20 mouse cellular contexts compared by ENCODE assay signal in genomic region chr15:97050011-97050410, GRCm38 (mm10). TPM values are rescaled to one million over a fixed set of nuclear protein-coding genes. Genes with fewer than 3 reads are reported as not detected.
DNase-seq lines count a peak whose midpoint lies in the region; ATAC-seq and TF ChIP-seq lines count a peak whose summit lies in the region.
"Had no signal": no experiment of that assay in that cellular context is flagged by ENCODE, and none has a peak within 500 bp of the region (broad histone marks: within the 10 kb centered on the region; RNA-seq: fewer than 3 reads in every experiment).

No protein-coding gene starts in this region.

- TF ChIP-seq POLR2A in cerebellum, adult 2 months (IDR thresholded peaks at IDR 0.05; ENCODE audit: borderline replicate concordance, insufficient read depth, low read length), result no peak

- no peak for DNase-seq in forebrain, embryonic 10.5 days (ENCODE audit: extremely low spot score, low spot score)
- no peak for DNase-seq in forebrain, embryonic 14.5 days (ENCODE audit: low spot score)
- no peak for DNase-seq in heart, postnatal 4 days
- DNase-seq in stomach, postnatal 0 days (ENCODE audit: low spot score), result no peak
- no peak for DNase-seq in midbrain, embryonic 14.5 days
- no peak for DNase-seq in cerebellum, adult 2 months
- DNase-seq: adrenal gland, postnatal 10 days; cerebellum, adult 11 months; cerebellum, postnatal 25 days; forebrain, postnatal 0 days; gastrocnemius, postnatal 10 days; layer of hippocampus, postnatal 36 days; left cerebral cortex, postnatal 4 days; lung, postnatal 14 days had no signal

- H3K4me3 ChIP-seq in forebrain, embryonic 10.5 days, result no peak overlapping the region
- no peak overlapping the region for H3K4me3 ChIP-seq in forebrain, embryonic 14.5 days (ENCODE audit: low read depth, low read length)
- H3K4me3 ChIP-seq in heart, embryonic 15.5 days, result no peak overlapping the region
- no peak overlapping the region for H3K4me3 ChIP-seq in stomach, embryonic 14.5 days (ENCODE audit: low read depth, low read length)
- no peak overlapping the region for H3K4me3 ChIP-seq in stomach, postnatal 0 days (ENCODE audit: low read depth, low read length)
- no peak overlapping the region for H3K4me3 ChIP-seq in midbrain, embryonic 14.5 days (replicated peaks; ENCODE audit: low read depth, low read length)
- H3K4me3 ChIP-seq in cerebellum, adult 2 months (replicated peaks; ENCODE audit: insufficient read depth, low read depth, low read length), result no peak overlapping the region
- H3K4me3 ChIP-seq: neural tube, embryonic 12.5 days had no signal

- peaks cover 24% of the 10 kb centered on the region for H3K4me1 ChIP-seq in forebrain, embryonic 10.5 days
- no peaks in the 10 kb centered on the region for H3K4me1 ChIP-seq in forebrain, embryonic 14.5 days (ENCODE audit: control insufficient read depth, insufficient read depth, low read length)
- H3K4me1 ChIP-seq in heart, embryonic 15.5 days (replicated peaks), result peaks cover 29% of the 10 kb centered on the region
- peaks cover 11% of the 10 kb centered on the region for H3K4me1 ChIP-seq in stomach, embryonic 14.5 days (ENCODE audit: control insufficient read depth, insufficient read depth, low read length)
- H3K4me1 ChIP-seq in stomach, postnatal 0 days (replicated peaks; ENCODE audit: control insufficient read depth, insufficient read depth), result no peaks in the 10 kb centered on the region
- H3K4me1 ChIP-seq in midbrain, embryonic 14.5 days (ENCODE audit: control insufficient read depth, insufficient read depth, low read length), result peaks cover 4% of the 10 kb centered on the region; the same call in 1 of the 2 replicates
- H3K4me1 ChIP-seq in cerebellum, adult 2 months (ENCODE audit: control insufficient read depth, insufficient read depth, low read length), result no peaks in the 10 kb centered on the region

- no peak for TF ChIP-seq CTCF in stomach, postnatal 0 days (IDR thresholded peaks at IDR 0.05; ENCODE audit: low read depth)
- no peak for TF ChIP-seq CTCF in cerebellum, adult 2 months (IDR thresholded peaks at IDR 0.05; ENCODE audit: borderline replicate concordance, insufficient read depth, low read depth, low read length)

- 69% methylated on average over 10 of the region's 10 CpGs for WGBS in forebrain, embryonic 10.5 days
- 62% methylated on average over 10 of the region's 10 CpGs for WGBS in forebrain, embryonic 14.5 days
- 58% methylated on average over 10 of the region's 10 CpGs for WGBS in heart, embryonic 15.5 days
- 62% methylated on average over 10 of the region's 10 CpGs for WGBS in stomach, embryonic 14.5 days
- 65% methylated on average over 10 of the region's 10 CpGs for WGBS in stomach, postnatal 0 days
- 73% methylated on average over 10 of the region's 10 CpGs for WGBS in midbrain, embryonic 14.5 days
- 67% methylated on average over 10 of the region's 10 CpGs for WGBS in cerebellum, adult 2 months

- no peak overlapping the region for H3K4me2 ChIP-seq in forebrain, embryonic 14.5 days (ENCODE audit: low read length)
- peak overlapping the region; percentile 31 for H3K4me2 ChIP-seq in heart, embryonic 15.5 days
- 0 out of 2 replicates have a peak overlapping the region, but pooled peaks have one; percentile 10 for H3K4me2 ChIP-seq in stomach, embryonic 14.5 days (replicated peaks; ENCODE audit: low read depth, low read length)
- H3K4me2 ChIP-seq in stomach, postnatal 0 days (replicated peaks; ENCODE audit: low read depth), result no peak overlapping the region
- H3K4me2 ChIP-seq in midbrain, embryonic 14.5 days (ENCODE audit: low read length), result no peak overlapping the region
- H3K4me2 ChIP-seq: neural tube, embryonic 12.5 days had no signal

- no peaks in the 10 kb centered on the region for H3K27me3 ChIP-seq in forebrain, embryonic 10.5 days (ENCODE audit: poor library complexity, severe bottlenecking)
- no peaks in the 10 kb centered on the region for H3K27me3 ChIP-seq in forebrain, embryonic 14.5 days (replicated peaks; ENCODE audit: control insufficient read depth, insufficient read depth, low read length)
- H3K27me3 ChIP-seq in heart, embryonic 15.5 days, result no peaks in the 10 kb centered on the region
- no peaks in the 10 kb centered on the region for H3K27me3 ChIP-seq in stomach, embryonic 14.5 days (ENCODE audit: control insufficient read depth, insufficient read depth, low read length)
- no peaks in the 10 kb centered on the region for H3K27me3 ChIP-seq in stomach, postnatal 0 days (ENCODE audit: control insufficient read depth, insufficient read depth, low read length)
- no peaks in the 10 kb centered on the region for H3K27me3 ChIP-seq in midbrain, embryonic 14.5 days (ENCODE audit: control insufficient read depth, insufficient read depth, low read length)
- H3K27me3 ChIP-seq in cerebellum, adult 2 months (ENCODE audit: control insufficient read depth, insufficient read depth, low read length), result no peaks in the 10 kb centered on the region; the same call in 1 of the 2 replicates
- H3K27me3 ChIP-seq: neural tube, embryonic 12.5 days had no signal

- ATAC-seq in forebrain, embryonic 14.5 days, result no peak
- no peak for ATAC-seq in heart, embryonic 15.5 days (replicated peaks; ENCODE audit: insufficient number of reproducible peaks, insufficient read depth, low FRiP score, low read depth)
- no peak for ATAC-seq in stomach, embryonic 14.5 days (ENCODE audit: insufficient number of reproducible peaks, insufficient read depth, low FRiP score, low read depth)
- no peak for ATAC-seq in stomach, postnatal 0 days (ENCODE audit: low FRiP score, low TSS enrichment)
- no peak for ATAC-seq in midbrain, embryonic 14.5 days (ENCODE audit: low FRiP score, low TSS enrichment)
- ATAC-seq: CD4-positive, CD25-positive, alpha-beta regulatory T cell, adult 4 months; forebrain, postnatal 0 days had no signal

- H3K36me3 ChIP-seq in forebrain, embryonic 10.5 days (replicated peaks), result no peaks in the 10 kb centered on the region
- no peaks in the 10 kb centered on the region for H3K36me3 ChIP-seq in forebrain, embryonic 14.5 days (ENCODE audit: control insufficient read depth, insufficient read depth, low read length)
- no peaks in the 10 kb centered on the region for H3K36me3 ChIP-seq in heart, embryonic 15.5 days
- no peaks in the 10 kb centered on the region for H3K36me3 ChIP-seq in stomach, embryonic 14.5 days (ENCODE audit: control insufficient read depth, insufficient read depth, low read length)
- H3K36me3 ChIP-seq in stomach, postnatal 0 days (ENCODE audit: control insufficient read depth, insufficient read depth, low read length), result no peaks in the 10 kb centered on the region
- no peaks in the 10 kb centered on the region for H3K36me3 ChIP-seq in midbrain, embryonic 14.5 days (ENCODE audit: control insufficient read depth, insufficient read depth, low read length)
- H3K36me3 ChIP-seq: neural tube, embryonic 12.5 days had no signal

- TF ChIP-seq EP300 in stomach, postnatal 0 days (optimal IDR thresholded peaks at IDR 0.05), result no peak

- H3K9me3 ChIP-seq in forebrain, embryonic 10.5 days, result peaks cover 11% of the 10 kb centered on the region
- H3K9me3 ChIP-seq in forebrain, embryonic 14.5 days (replicated peaks; ENCODE audit: control insufficient read depth, low read length), result no peaks in the 10 kb centered on the region
- H3K9me3 ChIP-seq in heart, embryonic 15.5 days (replicated peaks), result no peaks in the 10 kb centered on the region; the same call in 1 of the 2 replicates
- H3K9me3 ChIP-seq in stomach, embryonic 14.5 days (ENCODE audit: control insufficient read depth, low read depth, low read length), result peaks cover 9% of the 10 kb centered on the region; the same call in 1 of the 2 replicates
- peaks cover 3% of the 10 kb centered on the region; the same call in 1 of the 2 replicates for H3K9me3 ChIP-seq in stomach, postnatal 0 days (ENCODE audit: control insufficient read depth, low read length)
- H3K9me3 ChIP-seq in midbrain, embryonic 14.5 days (ENCODE audit: control insufficient read depth, low read length), result no peaks in the 10 kb centered on the region

- H3K9ac ChIP-seq in forebrain, embryonic 14.5 days (ENCODE audit: low read length), result no peak overlapping the region
- 0 out of 2 replicates have a peak overlapping the region, but pooled peaks have one; percentile 20 for H3K9ac ChIP-seq in heart, embryonic 15.5 days
- no peak overlapping the region for H3K9ac ChIP-seq in stomach, embryonic 14.5 days (replicated peaks; ENCODE audit: low read depth, low read length)
- no peak overlapping the region for H3K9ac ChIP-seq in stomach, postnatal 0 days (ENCODE audit: low read length)
- no peak overlapping the region for H3K9ac ChIP-seq in midbrain, embryonic 14.5 days (replicated peaks; ENCODE audit: low read length)
- H3K9ac ChIP-seq: forebrain, postnatal 0 days; neural tube, embryonic 12.5 days had no signal

- H3K27ac ChIP-seq in forebrain, embryonic 10.5 days, result peak overlapping the region; percentile 56
- no peak overlapping the region for H3K27ac ChIP-seq in forebrain, embryonic 14.5 days (ENCODE audit: low read depth, low read length)
- peak overlapping the region; percentile 63 for H3K27ac ChIP-seq in heart, embryonic 15.5 days
- peak overlapping the region; percentile 7; the same call in 1 of the 2 replicates for H3K27ac ChIP-seq in stomach, embryonic 14.5 days (ENCODE audit: low read length)
- no peak overlapping the region for H3K27ac ChIP-seq in stomach, postnatal 0 days (replicated peaks)
- no peak overlapping the region for H3K27ac ChIP-seq in midbrain, embryonic 14.5 days (replicated peaks; ENCODE audit: low read depth, low read length)
- no peak overlapping the region for H3K27ac ChIP-seq in cerebellum, adult 2 months (ENCODE audit: insufficient read depth, low read length)
- H3K27ac ChIP-seq: neural tube, embryonic 12.5 days had no signal

RNA-seq across cellular contexts. Expression of gene Slc38a4, which starts 5.7 kb away (rescaled TPM):
- 31.2 and 33.2 TPM in 2 replicates for polyA plus RNA-seq in forebrain, embryonic 10.5 days (2016; fragmentation: Nextera tagmentation; extraction: Ambion mirVana)
- polyA plus RNA-seq in forebrain, embryonic 14.5 days (2014; fragmentation: Nextera tagmentation; extraction: Ambion mirVana), result 4.6 and 5.7 TPM in 2 replicates
- polyA plus RNA-seq in heart, embryonic 15.5 days (2015; fragmentation: Nextera tagmentation; extraction: Ambion mirVana), result 94.8 and 103 TPM in 2 replicates
- total RNA-seq in heart, postnatal 4 days (2021), result 10 to 100 TPM; 76.1 to 79.8 TPM
- polyA plus RNA-seq in stomach, embryonic 14.5 days (2014; fragmentation: Nextera tagmentation; extraction: Ambion mirVana), result 59.1 and 72.9 TPM in 2 replicates
- 9.7 and 10.8 TPM in 2 replicates for polyA plus RNA-seq in stomach, postnatal 0 days (2015; fragmentation: Nextera tagmentation; extraction: Ambion mirVana)
- 1.5 and 3.9 TPM in 2 replicates for polyA plus RNA-seq in midbrain, embryonic 14.5 days (2014; fragmentation: Nextera tagmentation; extraction: Ambion mirVana)
- 0.13 TPM in 2 replicates for polyA plus RNA-seq in cerebellum, adult 2 months (2012; rRNA removed)
- total RNA-seq: hematopoietic stem cell, adult 5-6 weeks; monocyte, adult 5-6 weeks had no signal
- polyA plus RNA-seq: CD4-positive, CD25-positive, alpha-beta regulatory T cell, adult 4 months had no signal

Comparison
In these comparisons a context has a peak if more than half of its experiments do, and no peak if none do; other contexts are left out.
1. H3K27ac ChIP-seq: peak in forebrain, embryonic 10.5 days (single experiment), heart, embryonic 15.5 days (single experiment) and stomach, embryonic 14.5 days (single experiment); none in forebrain, embryonic 14.5 days (single experiment), stomach, postnatal 0 days (single experiment), midbrain, embryonic 14.5 days (single experiment) and cerebellum, adult 2 months (single experiment).
2. H3K4me2 ChIP-seq: peak in heart, embryonic 15.5 days (single experiment) and stomach, embryonic 14.5 days (single experiment); none in forebrain, embryonic 14.5 days (single experiment), stomach, postnatal 0 days (single experiment) and midbrain, embryonic 14.5 days (single experiment).